Mouse (Mus musculus) embryonic facial prominence, embryonic 11.5 days (tissue): Measurements from ENCODE around the gene Mark2. TPM values are rescaled to one million over a fixed set of nuclear protein-coding genes. Genes with fewer than 3 reads are reported as not detected.

Experiments used
- ATAC-seq: fragments of 200-750 bp; cut with Nextera tagmentation; replicated peaks from 2 replicates; pipeline ENCODE4 v1.8.0; 2017; ENCODE audit warnings: low read depth; ENCODE audit not compliant: insufficient number of reproducible peaks, low FRiP score, low TSS enrichment
- DNase-seq: peaks from one replicate; pipeline ENCODE4 v3.0.0-alpha.2; 2015; ENCODE audit warnings: low spot score
- H3K27ac ChIP-seq: fragments of 300-500 bp; sonication (generic); replicated peaks from 2 replicates; pipeline ENCODE4 v1.5.1; 2014; ENCODE audit warnings: mild to moderate bottlenecking, low read depth, low read length, control low read depth
- H3K27me3 ChIP-seq: fragments of 300-500 bp; sonication (generic); 2 replicates; pipeline ENCODE4 v1.6.1; 2014; ENCODE audit warnings: mild to moderate bottlenecking, low read length, moderate library complexity, mixed read lengths; ENCODE audit not compliant: control insufficient read depth, insufficient read depth
- H3K36me3 ChIP-seq: fragments of 300-500 bp; sonication (generic); replicated peaks from 2 replicates; pipeline ENCODE4 v1.6.1; 2014; ENCODE audit warnings: low read depth, mild to moderate bottlenecking, low read length, moderate library complexity, mixed read lengths; ENCODE audit not compliant: control insufficient read depth, insufficient read depth
- H3K4me1 ChIP-seq: fragments of 300-500 bp; sonication (generic); 2 replicates; pipeline ENCODE4 v1.6.1; 2014; ENCODE audit warnings: low read length, mixed read lengths; ENCODE audit not compliant: control insufficient read depth, insufficient read depth
- H3K4me2 ChIP-seq: fragments of 300-500 bp; sonication (generic); 2 replicates; pipeline ENCODE4 v1.6.1; 2014; ENCODE audit warnings: low read depth, mild to moderate bottlenecking, control low read depth, low read length, moderate library complexity
- H3K4me3 ChIP-seq: fragments of 300-500 bp; sonication (generic); 2 replicates; pipeline ENCODE4 v1.5.1; 2014; ENCODE audit warnings: low read depth, low read length, control low read depth
- H3K9ac ChIP-seq: fragments of 300-500 bp; sonication (generic); replicated peaks from 2 replicates; pipeline ENCODE4 v1.6.1; 2014; ENCODE audit warnings: mild to moderate bottlenecking, control low read depth, low read length
- H3K9me3 ChIP-seq: fragments of 300-500 bp; sonication (generic); replicated peaks from 2 replicates; pipeline ENCODE4 v1.6.1; 2016; ENCODE audit warnings: mild to moderate bottlenecking, low read length, inconsistent platforms, mixed read lengths; ENCODE audit not compliant: control insufficient read depth
- WGBS: fragments of 180-500 bp; shearing (Covaris S2); extraction: QIAGEN DNeasy Blood & Tissue Kit; methylation state at CpG from one replicate; pipeline ENCODE4 v1.1.7; 2014; 5-methylcytosine and 5-hydroxymethylcytosine counted together
- polyA plus RNA-seq: library from polyadenylated mRNA; unstranded; fragments of >200 nt; fragmentation: Nextera tagmentation; extraction: Ambion mirVana; gene quantifications from 2 replicates; pipeline ENCODE4 v1.2.1, GENCODE M21; 2014

Gene Mark2
- polyA plus RNA-seq, 1 experiment from 2014 or later, result 39.4 TPM

DNA sequence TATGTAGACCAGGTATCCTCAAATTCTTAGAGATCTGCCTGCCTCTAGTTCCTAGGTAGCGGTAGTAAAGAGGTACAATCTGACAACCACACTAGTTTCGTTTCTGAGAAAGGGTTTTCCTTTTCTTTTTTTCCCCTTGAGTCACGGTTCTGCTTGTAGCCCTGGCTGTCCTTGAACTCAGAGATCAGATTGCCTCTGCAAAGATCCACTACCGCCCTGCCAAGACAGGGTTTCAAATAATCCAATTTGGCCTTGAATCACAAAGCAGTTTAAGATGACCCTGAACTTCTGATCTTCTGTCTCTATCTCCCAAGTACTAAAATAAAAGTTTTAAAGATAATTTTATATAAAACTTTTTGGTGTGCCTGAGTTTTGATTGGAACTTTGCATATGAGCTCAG, 23.9 kb downstream of the Mark2 start:
- Histone ChIP-seq H3K9me3 (no peaks in the 10 kb centered on the region), H3K4me2 (no peak overlapping the region), H3K27me3 (no peaks in the 10 kb centered on the region), H3K36me3 (no peaks in the 10 kb centered on the region), H3K9ac (no peak overlapping the region), H3K4me1 (no peaks in the 10 kb centered on the region), H3K4me3 (no peak overlapping the region), H3K27ac (no peak overlapping the region)
- ATAC-seq (no peak), DNase-seq (no peak)
- WGBS, result 79% methylated on average over 4 of the region's 4 CpGs

DNA sequence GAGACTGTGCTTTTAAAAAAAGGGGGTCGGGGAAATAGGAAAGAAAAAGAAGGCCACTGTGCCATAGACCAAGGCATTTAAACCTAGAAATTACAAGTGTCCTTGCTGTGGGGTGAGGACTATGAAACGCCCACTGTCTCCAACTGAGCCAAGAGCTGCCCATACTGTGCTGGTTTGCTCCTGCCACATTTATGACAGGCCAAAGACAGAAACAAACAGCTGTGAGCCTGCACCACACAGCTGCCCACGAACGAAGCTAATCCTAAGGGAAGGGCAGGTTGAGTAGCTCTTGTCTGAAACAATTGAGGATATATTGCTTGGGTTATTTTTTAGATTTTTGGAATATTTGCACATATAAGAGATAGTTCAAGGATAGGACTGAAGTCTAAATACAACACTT, 24.8 kb downstream of the Mark2 start:
- DNase-seq, result no peak
- no peaks in the 10 kb centered on the region for H3K9me3 ChIP-seq
- H3K4me1 ChIP-seq, result no peaks in the 10 kb centered on the region
- 91% methylated on average over 4 of the region's 4 CpGs for WGBS
- H3K4me2 ChIP-seq, result no peak overlapping the region
- H3K36me3 ChIP-seq, result no peaks in the 10 kb centered on the region
- no peak overlapping the region for H3K9ac ChIP-seq
- no peaks in the 10 kb centered on the region for H3K27me3 ChIP-seq
- H3K4me3 ChIP-seq, result no peak overlapping the region
- no peak for ATAC-seq
- H3K27ac ChIP-seq, result no peak overlapping the region

DNA sequence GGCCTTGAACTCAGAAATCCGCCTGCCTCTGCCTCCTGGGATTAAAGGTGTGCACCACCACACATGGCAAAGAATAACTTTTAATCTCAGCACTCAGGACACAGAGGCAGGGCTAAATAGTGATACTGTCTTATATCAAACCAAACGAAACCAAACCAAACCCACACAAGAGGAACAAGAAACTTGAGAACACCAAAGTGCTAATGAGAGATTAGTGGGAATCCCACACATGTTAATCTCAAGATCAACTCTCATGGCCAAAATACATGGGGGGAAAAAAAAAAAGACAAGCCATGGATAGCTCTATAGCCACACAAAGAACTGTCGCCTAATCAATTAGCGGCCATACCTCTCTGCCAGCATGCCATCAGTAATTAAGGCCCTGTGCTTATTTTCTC, 26.1 kb downstream of the Mark2 start:
- Histone ChIP-seq H3K27me3 (no peaks in the 10 kb centered on the region), H3K9me3 (no peaks in the 10 kb centered on the region), H3K9ac (no peak overlapping the region), H3K4me2 (no peak overlapping the region), H3K4me1 (peaks cover 6% of the 10 kb centered on the region), H3K27ac (no peak overlapping the region), H3K4me3 (no peak overlapping the region), H3K36me3 (no peaks in the 10 kb centered on the region)
- ATAC-seq, result no peak
- WGBS, result 88% methylated on average over 4 of the region's 4 CpGs
- DNase-seq, result no peak

DNA sequence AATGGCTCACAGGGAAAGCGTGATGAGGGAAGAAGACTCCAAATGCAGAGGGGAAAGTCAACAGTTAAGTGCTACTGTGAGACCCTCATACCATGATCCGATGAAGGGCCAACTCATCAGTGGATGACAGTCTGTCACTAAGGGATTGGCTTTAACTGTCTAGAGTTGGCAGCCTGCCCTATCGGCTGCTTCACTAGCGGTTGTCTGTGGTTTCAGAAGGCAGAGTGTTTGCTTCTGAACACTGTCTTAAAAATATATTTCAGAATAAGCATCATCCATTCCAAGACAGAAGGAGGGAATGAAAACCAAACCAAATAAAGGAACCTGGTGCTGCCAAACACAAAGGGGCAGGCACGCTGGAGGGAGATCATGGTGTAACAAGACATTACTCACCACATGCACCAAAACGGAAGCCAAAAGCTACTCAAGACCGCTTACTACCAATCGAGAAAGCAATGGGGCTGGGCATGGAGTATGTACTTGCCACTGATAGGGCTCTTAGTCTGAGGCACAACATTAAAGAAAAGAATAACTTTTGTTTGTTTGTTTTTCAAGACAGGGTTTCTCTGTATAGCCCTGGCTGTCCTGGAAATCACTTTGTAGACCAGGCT, 26.6 kb downstream of the Mark2 start:
- no peak overlapping the region for H3K4me3 ChIP-seq
- no peaks in the 10 kb centered on the region for H3K9me3 ChIP-seq
- H3K4me1 ChIP-seq, result peaks cover 7% of the 10 kb centered on the region
- no peak for DNase-seq
- H3K27ac ChIP-seq, result no peak overlapping the region
- H3K36me3 ChIP-seq, result no peaks in the 10 kb centered on the region
- no peak overlapping the region for H3K4me2 ChIP-seq
- ATAC-seq, result no peak
- WGBS, result 92% methylated on average over 8 of the region's 8 CpGs
- H3K27me3 ChIP-seq, result no peaks in the 10 kb centered on the region
- no peak overlapping the region for H3K9ac ChIP-seq

DNA sequence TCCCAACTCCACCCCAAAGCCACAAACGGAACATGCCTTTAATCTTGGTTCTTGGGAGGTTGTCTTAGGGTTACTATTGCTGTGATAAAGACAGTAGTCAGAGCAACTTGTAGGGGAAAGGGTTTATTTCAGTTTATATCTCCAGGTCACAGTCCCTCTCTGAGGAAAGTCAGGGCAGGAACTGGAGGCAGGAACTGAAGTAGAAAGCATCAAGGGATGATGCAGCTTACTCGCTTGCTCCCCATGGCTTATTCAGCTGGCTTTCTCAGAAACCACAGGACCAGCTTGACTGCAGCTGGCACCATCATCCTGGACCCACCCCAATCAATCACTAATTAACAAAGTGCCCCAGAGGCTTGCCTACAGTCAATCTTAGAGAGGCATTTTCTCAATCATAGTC, 28.0 kb downstream of the Mark2 start:
- Histone ChIP-seq H3K27me3 (no peaks in the 10 kb centered on the region), H3K9me3 (no peaks in the 10 kb centered on the region), H3K4me2 (no peak overlapping the region), H3K27ac (no peak overlapping the region), H3K4me3 (no peak overlapping the region), H3K9ac (no peak overlapping the region), H3K36me3 (no peaks in the 10 kb centered on the region), H3K4me1 (peaks cover 7% of the 10 kb centered on the region)
- DNase-seq (no peak), ATAC-seq (no peak)
- WGBS, result 78% methylated on average over 2 of the region's 2 CpGs

- Histone ChIP-seq H3K4me1 (peaks cover 7% of the 10 kb centered on the region), H3K4me3 (no peak overlapping the region), H3K27me3 (no peaks in the 10 kb centered on the region), H3K4me2 (no peak overlapping the region), H3K9ac (no peak overlapping the region), H3K36me3 (no peaks in the 10 kb centered on the region), H3K9me3 (no peaks in the 10 kb centered on the region), H3K27ac (peak overlapping the region; percentile 52; the same call in 1 of the 2 replicates)
- WGBS, result 45% methylated on average over 10 of the region's 10 CpGs
- DNase-seq, result no peak
- no peak for ATAC-seq
These were observed 30.4 kb downstream of the Mark2 start for GRCm38 (mm10) chr19:7311306-7311705.

DNA sequence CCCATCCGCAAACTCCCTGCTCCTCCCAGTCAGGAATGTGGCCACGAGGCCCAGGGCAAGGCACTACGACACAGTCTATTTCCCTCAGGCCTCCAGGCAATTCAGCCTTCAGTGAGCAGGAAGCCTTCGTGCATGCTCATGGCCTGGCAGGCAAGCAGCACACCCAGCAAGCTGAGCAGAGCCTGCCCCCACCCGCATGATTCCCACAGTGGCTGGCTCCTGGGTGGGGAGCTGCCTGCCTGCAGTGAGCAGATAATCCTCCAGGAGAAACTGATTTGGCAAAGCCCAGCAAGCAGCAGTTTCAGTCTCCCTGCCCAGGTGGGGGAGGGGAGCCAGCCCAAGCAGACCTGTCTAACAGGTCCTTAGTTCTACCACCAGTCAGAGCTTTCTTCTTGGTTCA, 31.0 kb downstream of the Mark2 start:
- no peaks in the 10 kb centered on the region for H3K27me3 ChIP-seq
- no peaks in the 10 kb centered on the region for H3K36me3 ChIP-seq
- no peak overlapping the region for H3K4me3 ChIP-seq
- peak overlapping the region; percentile 52 for H3K27ac ChIP-seq
- ATAC-seq (no peak), DNase-seq (peak; percentile 57)
- H3K9ac ChIP-seq, result 0 out of 2 replicates have a peak overlapping the region, but pooled peaks have one; percentile 4
- H3K4me1 ChIP-seq, result peaks cover 7% of the 10 kb centered on the region
- 11% methylated on average over 5 of the region's 5 CpGs for WGBS
- no peaks in the 10 kb centered on the region for H3K9me3 ChIP-seq
- no peak overlapping the region for H3K4me2 ChIP-seq

GRCm38 (mm10) chr19:7309738-7310330, 31.8 kb downstream of the Mark2 start:
- ATAC-seq (no peak), DNase-seq (no peak)
- Histone ChIP-seq H3K36me3 (no peaks in the 10 kb centered on the region), H3K4me1 (peaks cover 7% of the 10 kb centered on the region), H3K4me3 (no peak overlapping the region), H3K4me2 (no peak overlapping the region), H3K9ac (no peak overlapping the region), H3K9me3 (no peaks in the 10 kb centered on the region), H3K27ac (no peak overlapping the region), H3K27me3 (no peaks in the 10 kb centered on the region)
- WGBS, result 48% methylated on average over 2 of the region's 2 CpGs
